Mouse (Mus musculus) liver, embryonic 14.5 days (tissue): Measurements from ENCODE around the gene Zfpm1. TPM values are rescaled to one million over a fixed set of nuclear protein-coding genes. Genes with fewer than 3 reads are reported as not detected.
A peak's percentile ranks its signal among the peaks of the same experiment; 100 is the strongest.

ENCODE experiments used
- ATAC-seq: fragments of 200-750 bp; cut with Nextera tagmentation; 2 replicates; pipeline ENCODE4 v1.8.0; 2017; ENCODE audit warnings: moderate number of reproducible peaks, mild to moderate bottlenecking, moderate library complexity; ENCODE audit not compliant: insufficient read depth
- DNase-seq, 3 experiments: peaks; one replicate each; pipeline ENCODE4 v3.0.0-alpha.2; 2012 to 2013; ENCODE audit warnings: low read depth in 3 of 3, low spot score in 3 of 3
- H3K27ac ChIP-seq: fragments of 300-500 bp; sonication (generic); 2 replicates; pipeline ENCODE4 v1.5.1; 2014; ENCODE audit warnings: moderate library complexity, mild to moderate bottlenecking, control low read depth, inconsistent platforms
- H3K27me3 ChIP-seq: fragments of 300-500 bp; sonication (generic); 2 replicates; pipeline ENCODE4 v1.6.1; 2014; ENCODE audit warnings: mild to moderate bottlenecking, low read length, moderate library complexity; ENCODE audit not compliant: control insufficient read depth, insufficient read depth
- H3K36me3 ChIP-seq: fragments of 300-500 bp; sonication (generic); replicated peaks from 2 replicates; pipeline ENCODE4 v1.6.1; 2014; ENCODE audit warnings: low read depth; ENCODE audit not compliant: control insufficient read depth, insufficient read depth
- H3K4me1 ChIP-seq, 2 experiments: fragments of 200-500 bp in 1 of 2; fragments of 300-500 bp in 1 of 2; sonication (generic) in 1 of 2; replicated peaks; 2 replicates each; pipeline ENCODE4 v1.6.1; 2012 to 2014; ENCODE audit warnings: antibody characterized with exemption in 1 of 2, inconsistent platforms in 1 of 2, low read length in 1 of 2; ENCODE audit not compliant: control insufficient read depth in 2 of 2, insufficient read depth in 2 of 2
- H3K4me2 ChIP-seq: fragments of 300-500 bp; sonication (generic); 2 replicates; pipeline ENCODE4 v1.6.1; 2014; ENCODE audit warnings: low read depth, mild to moderate bottlenecking, control low read depth, moderate library complexity
- H3K4me3 ChIP-seq, 2 experiments: fragments of 200-500 bp in 1 of 2; fragments of 300-500 bp in 1 of 2; sonication (generic) in 1 of 2; 2 replicates each; pipeline ENCODE4 v1.5.1; 2012 to 2014; ENCODE audit warnings: low read depth in 2 of 2, low read length in 2 of 2, mild to moderate bottlenecking in 2 of 2, control low read depth in 1 of 2, inconsistent platforms in 1 of 2, moderate library complexity in 1 of 2; ENCODE audit not compliant: insufficient read depth in 1 of 2
- H3K9ac ChIP-seq: fragments of 300-500 bp; sonication (generic); replicated peaks from 2 replicates; pipeline ENCODE4 v1.6.1; 2014; ENCODE audit warnings: mild to moderate bottlenecking, control low read depth, moderate library complexity
- H3K9me3 ChIP-seq: fragments of 300-500 bp; sonication (generic); 2 replicates; pipeline ENCODE4 v1.6.1; 2016; ENCODE audit warnings: low read length, mixed read lengths; ENCODE audit not compliant: control insufficient read depth
- CTCF ChIP-seq: IDR thresholded peaks from 2 replicates; pipeline ENCODE4 v1.5.1; 2016; ENCODE audit warnings: antibody characterized with exemption, low read depth, control low read depth
- EP300 ChIP-seq: IDR thresholded peaks from 2 replicates; pipeline ENCODE4 v1.6.1; 2016; ENCODE audit warnings: antibody characterized with exemption, low read depth
- WGBS: fragments of 180-500 bp; shearing (Covaris S2); extraction: QIAGEN DNeasy Blood & Tissue Kit; methylation state at CpG from one replicate; pipeline ENCODE4 v1.1.7; 2014; ENCODE audit not compliant: insufficient replicate concordance; 5-methylcytosine and 5-hydroxymethylcytosine counted together
- polyA plus RNA-seq, 2 experiments: library from polyadenylated mRNA; depleted of rRNA in 1 of 2; stranded (reverse) in 1 of 2; unstranded in 1 of 2; fragments of >200 nt; fragmentation: Nextera tagmentation in 1 of 2; extraction: Ambion mirVana in 1 of 2; gene quantifications; 2 replicates each; pipeline versions ENCODE4 v1.2.1 to v1.2.3; 2012 to 2014

The Zfpm1 gene
- polyA plus RNA-seq, 2 experiments: 13.3 to 69.6 TPM

- H3K36me3 ChIP-seq: no peaks in the 10 kb centered on the region
- no peak overlapping the region for H3K4me3 ChIP-seq
- peaks cover 40 to 41% of the 10 kb centered on the region in 2 experiments for H3K4me1 ChIP-seq
- DNase-seq (no peak), ATAC-seq (no peak)
- H3K9me3 ChIP-seq: no peaks in the 10 kb centered on the region
- TF ChIP-seq EP300: no peak
- TF ChIP-seq CTCF: peak; percentile 36; the same call in 1 of the 2 replicates
- no peak overlapping the region; the same call in 1 of the 2 replicates for H3K9ac ChIP-seq
- 58% methylated on average over 4 of the region's 4 CpGs for WGBS
- no peaks in the 10 kb centered on the region for H3K27me3 ChIP-seq
- no peak overlapping the region for H3K27ac ChIP-seq
- peak overlapping the region; percentile 89 for H3K4me2 ChIP-seq
Measured at GRCm38 (mm10) chr8:122280156-122280555, 1.8 kb upstream of the Zfpm1 start.

GRCm38 (mm10) chr8:122280588-122281316 is 1.2 kb upstream of the Zfpm1 start:
- no peak for DNase-seq
- 8% methylated on average over 20 of the region's 20 CpGs for WGBS

GRCm38 (mm10) chr8:122281317-122282034 is 465 bp upstream of the Zfpm1 start:
- under 1% methylated on average over 47 of the region's 47 CpGs for WGBS
- DNase-seq: peak; percentile 94 to 97 (median 95)
- TF ChIP-seq EP300 (no peak), CTCF (no peak)
- Histone ChIP-seq H3K9me3 (no peaks in the 10 kb centered on the region), H3K9ac (peak overlapping the region; percentile 60), H3K27me3 (no peaks in the 10 kb centered on the region), H3K4me1 (peaks cover 40 to 41% of the 10 kb centered on the region in 2 experiments), H3K36me3 (no peaks in the 10 kb centered on the region; the same call in 1 of the 2 replicates), H3K4me2 (peak overlapping the region; percentile 89), H3K27ac (peak overlapping the region; percentile 74), H3K4me3 (peak overlapping the region; percentile 59 to 91)
- ATAC-seq: peak; percentile 80

More at GRCm38 (mm10) chr8:122280588-122281316, 1.2 kb upstream of the Zfpm1 start:
- Histone ChIP-seq H3K36me3 (no peaks in the 10 kb centered on the region), H3K9ac (peak overlapping the region; percentile 60), H3K4me3 (peak overlapping the region; percentile 53 to 61), H3K4me1 (peaks cover 40 to 41% of the 10 kb centered on the region in 2 experiments), H3K4me2 (peak overlapping the region; percentile 89), H3K9me3 (no peaks in the 10 kb centered on the region), H3K27ac (peak overlapping the region; percentile 74), H3K27me3 (no peaks in the 10 kb centered on the region)
- TF ChIP-seq EP300: no peak
- no peak for TF ChIP-seq CTCF
- peak; percentile 42 for ATAC-seq

GRCm38 (mm10) chr8:122282501-122283355 is 787 bp downstream of the Zfpm1 start:
- Histone ChIP-seq H3K4me3 (peak overlapping the region; percentile 89 to 91), H3K9ac (peak overlapping the region; percentile 93), H3K27me3 (no peaks in the 10 kb centered on the region), H3K27ac (peak overlapping the region; percentile 98), H3K4me1 (peaks cover 39 to 40% of the 10 kb centered on the region in 2 experiments), H3K4me2 (peak overlapping the region; percentile 93), H3K9me3 (no peaks in the 10 kb centered on the region), H3K36me3 (peaks cover 3% of the 10 kb centered on the region)
- 0 out of 2 replicates have a peak, but pooled peaks have one; percentile 5 for TF ChIP-seq EP300
- no peak for TF ChIP-seq CTCF
- WGBS: under 1% methylated on average over 70 of the region's 70 CpGs
- ATAC-seq: no peak
- DNase-seq: peak in 1 of 3 experiments; percentile 31
